Mouse (Mus musculus) common myeloid progenitor, adult 5-6 weeks (primary cell): Measurements from ENCODE around the gene Ebf1. TPM values are rescaled to one million over a fixed set of nuclear protein-coding genes. Genes with fewer than 3 reads are reported as not detected.
"Not testable (repeated sequence)": the region's sequence is repeated elsewhere in the genome, so short reads cannot be mapped to it uniquely, and the experiment has no call there.

Experiments used
- ATAC-seq: replicated peaks from 2 replicates; pipeline ENCODE4 v1.8.0; 2016; ENCODE audit warnings: low read depth, mild to moderate bottlenecking, moderate TSS enrichment, inconsistent platforms; ENCODE audit not compliant: poor library complexity, severe bottlenecking
- total RNA-seq: library from RNA; stranded (forward); fragments of 200-1000, 187-1606 nt; gene quantifications from 2 replicates; pipeline ENCODE4 v1.2.3, GENCODE M21; 2017

The Ebf1 gene
- not detected in 2 replicates for total RNA-seq

- ATAC-seq = peak; percentile 89
These were observed at the start of gene Ebf1 for GRCm38 (mm10) chr11:44616788-44617712. Ebf1 (plus strand) TSS chr11:44617317.

- ATAC-seq = not testable (repeated sequence)
These were observed 46.8 kb upstream of the Ebf1 start for GRCm38 (mm10) chr11:44570336-44570735.

- ATAC-seq = no peak
These were observed 44.3 kb upstream of the Ebf1 start for GRCm38 (mm10) chr11:44572781-44573180.

GRCm38 (mm10) chr11:44573396-44573795 lies 43.7 kb upstream of the Ebf1 start:
- ATAC-seq = no peak

- ATAC-seq = no peak
These were observed 42.7 kb upstream of the Ebf1 start for GRCm38 (mm10) chr11:44574391-44574790.

GRCm38 (mm10) chr11:44574820-44575219 lies 42.3 kb upstream of the Ebf1 start:
- no peak for ATAC-seq

GRCm38 (mm10) chr11:44577911-44578310 lies 39.2 kb upstream of the Ebf1 start:
- ATAC-seq = no peak

GRCm38 (mm10) chr11:44581277-44581683 lies 35.8 kb upstream of the Ebf1 start:
- ATAC-seq = peak; percentile 85

GRCm38 (mm10) chr11:44586047-44586696 lies 30.9 kb upstream of the Ebf1 start:
- ATAC-seq = peak; percentile 77

GRCm38 (mm10) chr11:44593016-44593415 lies 24.1 kb upstream of the Ebf1 start:
- ATAC-seq = no peak

- no peak for ATAC-seq
These were observed 22.3 kb upstream of the Ebf1 start for GRCm38 (mm10) chr11:44594768-44595167.

- ATAC-seq = peak; percentile 57
These were observed 10.2 kb upstream of the Ebf1 start for GRCm38 (mm10) chr11:44606881-44607280.

- ATAC-seq = no peak
These were observed 8.5 kb upstream of the Ebf1 start for GRCm38 (mm10) chr11:44608646-44609045.

- peak; percentile 88 for ATAC-seq
These were observed 5.9 kb upstream of the Ebf1 start for GRCm38 (mm10) chr11:44610971-44611781.

GRCm38 (mm10) chr11:44612156-44612555 lies 5.0 kb upstream of the Ebf1 start:
- ATAC-seq = no peak

- no peak for ATAC-seq
These were observed 4.3 kb upstream of the Ebf1 start for GRCm38 (mm10) chr11:44612681-44613410.

GRCm38 (mm10) chr11:44613411-44614180 lies 3.5 kb upstream of the Ebf1 start:
- no peak for ATAC-seq

GRCm38 (mm10) chr11:44616078-44616787 lies 884 bp upstream of the Ebf1 start:
- ATAC-seq = no peak
